18 mouse cellular contexts compared by ENCODE assay signal in genomic region chr4:107163341-107163740, GRCm38 (mm10). TPM values are rescaled to one million over a fixed set of nuclear protein-coding genes. Genes with fewer than 3 reads are reported as not detected.
DNase-seq lines count a peak whose midpoint lies in the region; ATAC-seq and TF ChIP-seq lines count a peak whose summit lies in the region.
"Had no signal": no experiment of that assay in that cellular context is flagged by ENCODE, and none has a peak within 500 bp of the region (broad histone marks: within the 10 kb centered on the region; RNA-seq: fewer than 3 reads in every experiment).

No protein-coding gene starts in this region.

- DNase-seq in forebrain, embryonic 11.5 days (ENCODE audit: low spot score): no peak
- DNase-seq in left cerebral cortex, adult 18-20 months (ENCODE audit: low spot score in 2 of 2): peak; percentile 34 to 61
- no peak for DNase-seq in left cerebral cortex, postnatal 10 days (ENCODE audit: extremely low spot score in 1 of 2, low spot score in 2 of 2)
- peak; percentile 41 for DNase-seq in brain, embryonic 14.5 days (ENCODE audit: low read depth)
- peak; percentile 50 to 54 for DNase-seq in right cerebral cortex, postnatal 10 days (ENCODE audit: low spot score in 2 of 2)
- DNase-seq in urinary bladder, adult 2 months (ENCODE audit: low spot score): no peak
- DNase-seq in liver, postnatal 0 days: no peak

- no peaks in the 10 kb centered on the region for H3K27me3 ChIP-seq in forebrain, embryonic 13.5 days
- H3K27me3 ChIP-seq in forebrain, embryonic 11.5 days (ENCODE audit: control insufficient read depth, insufficient read depth, low read length): no peaks in the 10 kb centered on the region
- H3K27me3 ChIP-seq in liver, postnatal 0 days (ENCODE audit: insufficient read depth, low read length): no peaks in the 10 kb centered on the region
- H3K27me3 ChIP-seq: CH12.LX; limb, embryonic 12.5 days; liver, embryonic 15.5 days; megakaryocyte, embryonic 14.5 days had no signal

- TF ChIP-seq CTCF in brain, embryonic 14.5 days (IDR thresholded peaks at IDR 0.05; ENCODE audit: borderline replicate concordance, extremely low read depth, insufficient read depth, insufficient read length): no peak
- TF ChIP-seq CTCF in liver, postnatal 0 days (IDR thresholded peaks at IDR 0.05; ENCODE audit: low read depth): no peak

- peak; percentile 33; the same call in 1 of the 2 replicates for ATAC-seq in forebrain, embryonic 13.5 days
- ATAC-seq in forebrain, embryonic 11.5 days (replicated peaks; ENCODE audit: low FRiP score): no peak
- ATAC-seq in liver, postnatal 0 days: no peak

- no peak for TF ChIP-seq POLR2A in brain, embryonic 14.5 days (IDR thresholded peaks at IDR 0.05; ENCODE audit: borderline replicate concordance, extremely low read depth, insufficient read depth, insufficient read length, poor library complexity, severe bottlenecking)

- intact Hi-C loops in left cerebral cortex, postnatal 10 days (cut with DNase I): loop anchor here (5.0 kb wide), 4 partner anchors 96 to 541 kb away; partner anchors contain the start of genes Cyb5rl, Mrpl37, Ssbp3 and Ttc22

- H3K36me3 ChIP-seq in forebrain, embryonic 13.5 days (ENCODE audit: poor library complexity, severe bottlenecking): peaks cover 33% of the 10 kb centered on the region
- peaks cover 3% of the 10 kb centered on the region; the same call in 1 of the 2 replicates for H3K36me3 ChIP-seq in forebrain, embryonic 11.5 days (ENCODE audit: control insufficient read depth, insufficient read depth, low read length)
- peaks cover 15% of the 10 kb centered on the region for H3K36me3 ChIP-seq in liver, postnatal 0 days (replicated peaks; ENCODE audit: insufficient read depth, low read length)

- WGBS in forebrain, embryonic 13.5 days: 90% methylated on average over 10 of the region's 10 CpGs
- 90% methylated on average over 10 of the region's 10 CpGs for WGBS in forebrain, embryonic 11.5 days
- WGBS in liver, postnatal 0 days (ENCODE audit: insufficient replicate concordance): 85% methylated on average over 10 of the region's 10 CpGs

- H3K9ac ChIP-seq in forebrain, embryonic 13.5 days: no peak overlapping the region
- H3K9ac ChIP-seq in forebrain, embryonic 11.5 days (ENCODE audit: low read length): no peak overlapping the region
- H3K9ac ChIP-seq in liver, postnatal 0 days (replicated peaks): no peak overlapping the region
- H3K9ac ChIP-seq: limb, embryonic 12.5 days; liver, embryonic 15.5 days had no signal

- TF ChIP-seq EP300 in liver, postnatal 0 days (IDR thresholded peaks at IDR 0.05; ENCODE audit: low read depth): no peak

- no peak overlapping the region for H3K27ac ChIP-seq in forebrain, embryonic 13.5 days
- no peak overlapping the region for H3K27ac ChIP-seq in forebrain, embryonic 11.5 days (ENCODE audit: low read depth, low read length)
- H3K27ac ChIP-seq in liver, postnatal 0 days (ENCODE audit: low read depth): no peak overlapping the region
- H3K27ac ChIP-seq: kidney, postnatal 0 days; limb, embryonic 12.5 days; liver, embryonic 15.5 days had no signal

- no peak overlapping the region for H3K4me3 ChIP-seq in forebrain, embryonic 13.5 days
- H3K4me3 ChIP-seq in forebrain, embryonic 11.5 days (ENCODE audit: low read depth, low read length): no peak overlapping the region
- H3K4me3 ChIP-seq in liver, postnatal 0 days (ENCODE audit: low read depth, low read length): no peak overlapping the region
- H3K4me3 ChIP-seq: limb, embryonic 12.5 days; liver, embryonic 15.5 days; megakaryocyte, embryonic 14.5 days had no signal

- no peak overlapping the region for H3K4me2 ChIP-seq in forebrain, embryonic 13.5 days
- no peak overlapping the region for H3K4me2 ChIP-seq in forebrain, embryonic 11.5 days (ENCODE audit: low read depth, low read length, severe bottlenecking)
- no peak overlapping the region for H3K4me2 ChIP-seq in liver, postnatal 0 days (ENCODE audit: low read depth, low read length)
- H3K4me2 ChIP-seq: limb, embryonic 12.5 days; liver, embryonic 15.5 days had no signal

- peaks cover 3% of the 10 kb centered on the region; the same call in 1 of the 2 replicates for H3K4me1 ChIP-seq in forebrain, embryonic 13.5 days
- H3K4me1 ChIP-seq in forebrain, embryonic 11.5 days (replicated peaks; ENCODE audit: control insufficient read depth, insufficient read depth, low read length): no peaks in the 10 kb centered on the region
- no peaks in the 10 kb centered on the region for H3K4me1 ChIP-seq in liver, postnatal 0 days (ENCODE audit: insufficient read depth)
- H3K4me1 ChIP-seq: limb, embryonic 12.5 days had no signal

- no peaks in the 10 kb centered on the region for H3K9me3 ChIP-seq in forebrain, embryonic 13.5 days (replicated peaks)
- H3K9me3 ChIP-seq in forebrain, embryonic 11.5 days (ENCODE audit: control insufficient read depth, low read length): no peaks in the 10 kb centered on the region
- no peaks in the 10 kb centered on the region for H3K9me3 ChIP-seq in liver, postnatal 0 days (ENCODE audit: low read length)
- H3K9me3 ChIP-seq: limb, embryonic 12.5 days; liver, embryonic 15.5 days; megakaryocyte, embryonic 14.5 days had no signal

RNA-seq across cellular contexts. Expression of gene Tmem59, which starts 14.9 kb away (rescaled TPM):
- polyA plus RNA-seq in forebrain, embryonic 13.5 days (2015; fragmentation: Nextera tagmentation; extraction: Ambion mirVana): 335 and 337 TPM in 2 replicates
- 261 and 265 TPM in 2 replicates for polyA plus RNA-seq in forebrain, embryonic 11.5 days (2014; fragmentation: Nextera tagmentation; extraction: Ambion mirVana)
- 100 to 1,000 TPM; 233 to 241 TPM for total RNA-seq in left cerebral cortex, adult 18-20 months (2021)
- total RNA-seq in left cerebral cortex, postnatal 10 days (2021): 100 to 1,000 TPM; 168 to 176 TPM
- 183 and 194 TPM in 2 replicates for polyA plus RNA-seq in brain, embryonic 14.5 days (2012; rRNA removed)
- 287 and 337 TPM in 2 replicates for polyA plus RNA-seq in urinary bladder, adult 2 months (2012; rRNA removed)
- 282 and 296 TPM in 2 replicates for polyA plus RNA-seq in liver, postnatal 0 days (2015; fragmentation: Nextera tagmentation; extraction: Ambion mirVana)

RNA-seq across cellular contexts. Expression of gene Tceanc2, which starts 15.6 kb away (rescaled TPM):
- polyA plus RNA-seq in forebrain, embryonic 13.5 days (2015; fragmentation: Nextera tagmentation; extraction: Ambion mirVana): 38.9 and 52.3 TPM in 2 replicates
- polyA plus RNA-seq in forebrain, embryonic 11.5 days (2014; fragmentation: Nextera tagmentation; extraction: Ambion mirVana): 21.2 and 26.2 TPM in 2 replicates
- total RNA-seq in left cerebral cortex, adult 18-20 months (2021): 10 to 100 TPM; 14.0 to 15.9 TPM
- 10 to 100 TPM; 18.5 to 22.0 TPM for total RNA-seq in left cerebral cortex, postnatal 10 days (2021)
- 14.0 and 14.2 TPM in 2 replicates for polyA plus RNA-seq in brain, embryonic 14.5 days (2012; rRNA removed)
- 12.9 and 15.3 TPM in 2 replicates for polyA plus RNA-seq in urinary bladder, adult 2 months (2012; rRNA removed)
- 12.7 TPM in 2 replicates for polyA plus RNA-seq in liver, postnatal 0 days (2015; fragmentation: Nextera tagmentation; extraction: Ambion mirVana)

RNA-seq across cellular contexts. Expression of gene Ldlrad1, which starts 45.6 kb away (rescaled TPM):
- not detected in 2 replicates for polyA plus RNA-seq in forebrain, embryonic 13.5 days (2015; fragmentation: Nextera tagmentation; extraction: Ambion mirVana)
- not detected in 2 replicates for polyA plus RNA-seq in forebrain, embryonic 11.5 days (2014; fragmentation: Nextera tagmentation; extraction: Ambion mirVana)
- not detected for total RNA-seq in left cerebral cortex, adult 18-20 months (2021)
- not detected for total RNA-seq in left cerebral cortex, postnatal 10 days (2021)
- 0.08 TPM in 1 of 2 replicates, not detected in the other for polyA plus RNA-seq in brain, embryonic 14.5 days (2012; rRNA removed)
- polyA plus RNA-seq in urinary bladder, adult 2 months (2012; rRNA removed): 0.12 and 0.21 TPM in 2 replicates
- polyA plus RNA-seq in liver, postnatal 0 days (2015; fragmentation: Nextera tagmentation; extraction: Ambion mirVana): not detected in 2 replicates
- total RNA-seq: CH12.LX; gastrocnemius, adult 18-20 months had no signal
- polyA plus RNA-seq: heart, embryonic 14.5 days; hindbrain, embryonic 11.5 days; intestine, embryonic 14.5 days; kidney, postnatal 0 days; limb, embryonic 12.5 days; liver, embryonic 15.5 days; neural tube, embryonic 14.5 days had no signal

Comparison
In these comparisons a context has a peak if more than half of its experiments do, and no peak if none do; other contexts are left out.
1. DNase-seq: peak in left cerebral cortex, adult 18-20 months (2 of 2), brain, embryonic 14.5 days (single experiment) and right cerebral cortex, postnatal 10 days (2 of 2); none in forebrain, embryonic 11.5 days (single experiment), left cerebral cortex, postnatal 10 days (0 of 2), urinary bladder, adult 2 months (single experiment) and liver, postnatal 0 days (single experiment).